Mouse (Mus musculus): Measurements from ENCODE around the gene Washc2.

GRCm38 (mm10) chr6:116227767-116228166, 19.9 kb downstream of the Washc2 start:
- TF ChIP-seq GATA1 (IDR thresholded peaks at IDR 0.05; ENCODE audit: borderline replicate concordance, low read length) (no peak), FLI1 (IDR thresholded peaks at IDR 0.05; ENCODE audit: low read length) (no peak)

All from megakaryocyte, embryonic 14.5 days (primary cell).